Mouse (Mus musculus): ENCODE measurements around the gene Fanca. TPM values are rescaled to one million over a fixed set of nuclear protein-coding genes. Genes with fewer than 3 reads are reported as not detected.

Gene Fanca
- 10 to 100 TPM; 18.8 to 24.0 TPM for total RNA-seq (2021)
- long read RNA-seq, experiment 1, full-length matches to known transcripts = 2 of 4 reads
- long read RNA-seq, experiment 1, partial matches to known transcripts = 1 of 4 reads
- long read RNA-seq, experiment 1, other reads (novel, unspliced or antisense) = 1 of 4 reads
- long read RNA-seq, experiment 2, full-length matches to known transcripts = 1 of 8 reads
- long read RNA-seq, experiment 2, partial matches to known transcripts = 4 of 8 reads
- long read RNA-seq, experiment 2, other reads (novel, unspliced or antisense) = 3 of 8 reads

DNA sequence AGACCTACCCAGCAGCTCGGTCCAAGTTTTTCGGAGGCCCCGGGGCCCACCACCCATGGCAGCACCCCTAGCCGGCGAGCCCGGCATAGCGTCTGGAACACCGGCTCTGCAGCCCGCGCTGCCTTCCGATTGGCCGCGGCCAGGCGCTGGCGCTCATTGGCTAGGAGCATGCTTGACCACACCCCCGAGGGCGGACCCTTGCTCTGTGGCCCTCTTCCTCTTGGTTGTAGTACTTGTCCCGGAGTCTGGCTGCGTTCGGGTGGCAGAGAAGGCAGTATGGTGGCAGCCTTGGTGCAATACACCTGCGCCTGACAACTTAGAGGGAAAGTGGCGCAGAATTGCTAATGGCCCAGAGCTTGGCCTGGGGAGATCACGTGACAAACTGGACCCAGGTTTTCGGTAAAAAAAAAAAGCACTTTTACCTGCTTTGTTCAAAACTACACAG lies at the start of gene Fanca:
Gene Fanca, minus strand, starts transcription at position 110 of the 445 bp plus-strand sequence.
- peak; percentile 85 to 87 for DNase-seq (ENCODE audit: low spot score in 2 of 2)

DNA sequence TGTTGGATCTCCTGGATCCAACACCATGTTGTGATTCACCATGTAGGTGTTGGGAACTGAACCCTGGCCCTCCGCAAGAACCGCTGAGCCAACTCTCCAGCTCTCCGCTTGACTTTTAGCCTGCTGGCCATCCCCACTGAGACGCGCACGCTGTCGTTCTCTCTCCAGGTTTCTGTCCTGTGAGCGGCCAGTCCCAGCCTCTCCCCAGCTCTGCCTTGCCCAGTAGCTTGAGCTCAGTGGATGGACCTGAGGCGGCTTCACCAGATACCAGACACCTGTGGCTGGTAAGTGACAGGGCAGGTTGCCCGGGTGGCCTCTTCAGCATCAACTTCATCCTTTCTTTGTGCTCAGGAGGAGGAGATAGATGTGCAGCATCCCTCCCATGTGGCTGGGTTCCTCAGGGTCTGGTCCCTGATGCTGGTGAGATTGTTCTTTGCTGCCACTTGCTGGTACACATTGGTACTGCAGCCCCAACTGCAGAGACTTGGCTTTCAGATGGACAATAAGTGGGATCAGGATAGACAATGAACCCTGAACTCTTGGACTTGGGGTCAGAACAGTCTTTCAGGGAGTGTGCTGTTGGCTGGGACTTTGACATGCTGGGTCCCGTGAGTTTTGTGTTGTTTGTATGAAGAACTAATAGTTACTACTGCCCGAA lies 42.8 kb upstream of the Fanca start:
- peak; percentile 36 to 61 for DNase-seq (ENCODE audit: low spot score in 2 of 2)

DNA sequence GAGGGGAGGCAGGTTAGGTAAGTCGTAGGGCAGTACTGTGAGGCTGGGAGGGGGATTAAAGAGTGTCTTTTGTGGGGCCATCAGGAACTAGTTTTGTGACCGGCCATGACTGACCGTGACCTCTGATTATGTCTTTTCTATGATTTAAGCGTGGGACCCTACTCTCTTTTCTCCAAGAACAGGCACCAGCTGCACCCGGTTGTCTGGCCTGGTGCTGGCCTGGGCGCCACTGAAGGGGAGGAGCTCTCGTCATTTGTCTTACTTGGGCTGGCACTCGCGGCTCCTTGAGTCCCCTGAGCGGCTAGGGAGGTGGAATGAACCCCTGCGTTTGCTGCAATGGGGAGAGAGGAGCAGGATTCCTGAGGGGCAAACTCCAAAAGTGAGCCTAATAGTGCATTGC lies 34.8 kb upstream of the Fanca start:
- DNase-seq (ENCODE audit: low spot score in 2 of 2) = no peak

DNA sequence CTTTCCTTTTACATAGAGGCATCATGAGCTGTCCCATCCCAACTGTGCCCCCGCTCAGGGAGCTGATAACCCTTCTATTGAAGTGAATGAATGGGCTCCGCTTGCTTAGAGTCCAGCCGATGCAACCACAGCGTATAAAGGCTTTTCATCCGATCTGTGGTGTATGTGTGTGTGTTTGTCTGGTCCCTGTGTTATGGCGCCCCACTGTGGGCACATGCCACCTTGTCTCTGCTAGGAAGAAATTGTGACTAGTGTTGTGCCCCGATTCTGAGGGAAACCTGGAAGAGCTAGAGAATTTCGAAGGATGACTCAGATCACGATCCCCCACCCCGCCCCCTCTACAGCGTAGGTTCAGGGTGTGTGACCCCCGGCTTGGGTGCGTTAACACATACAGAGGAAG lies 34.4 kb upstream of the Fanca start:
- DNase-seq (ENCODE audit: low spot score in 2 of 2) = peak in 1 of 2 experiments; percentile 36

DNA sequence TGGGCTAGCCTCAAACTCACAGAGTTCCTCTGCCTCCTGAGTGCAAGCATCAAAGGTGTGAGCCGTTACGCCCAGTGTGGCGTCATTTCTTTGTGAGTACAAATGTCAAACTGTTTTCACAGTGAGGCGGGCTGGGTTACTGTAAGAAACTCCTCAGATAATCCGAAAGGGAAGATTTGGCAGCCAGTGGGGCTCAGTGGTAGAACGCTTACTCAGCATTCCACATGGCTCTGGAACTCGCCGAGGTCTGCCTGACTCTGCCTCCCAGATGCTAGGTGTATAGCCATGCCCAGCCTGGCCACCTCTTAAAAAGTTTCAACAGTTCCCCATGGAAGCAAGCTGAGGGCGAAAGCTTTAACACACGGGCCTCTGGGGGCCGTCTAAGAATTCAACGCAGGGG lies 33.7 kb upstream of the Fanca start:
- no peak for DNase-seq (ENCODE audit: low spot score in 2 of 2)

DNA sequence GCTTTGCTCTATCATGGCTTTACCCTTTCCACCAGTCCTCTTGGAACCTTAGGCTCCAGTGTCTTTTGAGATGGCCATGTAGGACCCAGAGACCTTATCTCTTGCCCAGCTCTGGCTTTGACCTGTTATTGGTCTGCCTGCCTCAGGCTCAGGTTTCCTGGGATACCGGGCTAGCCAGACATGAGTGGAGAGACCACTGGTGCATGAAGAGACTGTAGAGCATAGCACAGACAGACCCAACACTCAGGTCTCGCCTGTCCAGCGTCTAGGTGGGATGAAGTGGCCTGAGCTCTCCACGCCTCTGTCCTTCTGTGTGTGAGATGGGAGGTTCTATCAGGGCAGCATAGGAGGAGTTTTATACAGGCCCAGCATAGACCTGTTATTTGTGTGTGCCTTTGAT lies 30.7 kb upstream of the Fanca start:
- no peak for DNase-seq (ENCODE audit: low spot score in 2 of 2)

DNA sequence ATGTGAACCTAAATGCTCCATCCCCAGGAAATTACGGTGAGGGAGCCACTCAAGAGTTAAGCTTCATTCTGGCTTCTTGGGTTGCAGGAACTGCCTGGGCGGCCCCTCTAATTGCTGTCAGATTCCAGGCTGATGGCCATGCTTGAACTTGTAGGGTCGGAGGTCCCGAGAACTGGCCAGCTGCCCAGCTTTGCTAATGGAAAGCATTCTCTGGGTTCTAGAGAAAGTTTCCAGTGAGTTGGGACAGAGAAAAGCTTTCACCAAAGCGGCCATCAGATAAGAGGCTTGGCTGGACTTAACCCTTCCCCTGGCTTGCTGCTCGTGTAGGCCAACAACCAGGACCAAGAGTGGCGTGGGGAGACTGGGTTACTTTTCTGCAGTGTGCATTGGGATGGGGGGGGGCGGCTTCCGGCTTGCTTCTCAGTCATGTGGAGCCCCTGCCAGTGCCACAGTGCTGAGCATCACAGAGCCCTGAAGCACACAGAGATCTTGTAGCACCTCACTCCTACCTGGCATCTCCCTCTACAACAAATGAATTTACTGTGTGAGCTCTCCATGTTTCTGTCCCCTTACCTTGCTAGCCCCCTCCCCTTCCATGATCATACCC lies 30.0 kb upstream of the Fanca start:
- DNase-seq (ENCODE audit: low spot score in 2 of 2) = peak in 1 of 2 experiments; percentile 13

DNA sequence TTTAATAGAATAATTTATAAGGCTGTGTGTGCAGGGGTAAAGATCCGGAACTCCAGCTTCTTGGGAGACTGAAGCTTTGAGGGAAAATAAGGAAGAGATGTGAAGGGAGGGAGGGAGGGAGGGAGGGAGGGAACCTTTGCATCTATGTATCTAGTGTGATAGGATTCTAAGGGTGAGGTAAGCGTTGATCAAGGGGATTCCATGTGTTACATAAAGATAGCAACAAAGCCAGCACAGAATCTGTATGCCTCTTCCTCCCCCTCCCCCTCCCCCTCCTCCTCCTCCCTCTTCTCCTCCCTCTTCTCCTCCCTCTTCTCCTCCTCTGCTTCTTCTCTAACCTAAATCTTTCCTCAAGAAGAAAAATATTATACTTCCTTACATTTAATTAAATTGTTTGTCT lies 28.9 kb upstream of the Fanca start:
- DNase-seq (ENCODE audit: low spot score in 2 of 2) = no peak

DNA sequence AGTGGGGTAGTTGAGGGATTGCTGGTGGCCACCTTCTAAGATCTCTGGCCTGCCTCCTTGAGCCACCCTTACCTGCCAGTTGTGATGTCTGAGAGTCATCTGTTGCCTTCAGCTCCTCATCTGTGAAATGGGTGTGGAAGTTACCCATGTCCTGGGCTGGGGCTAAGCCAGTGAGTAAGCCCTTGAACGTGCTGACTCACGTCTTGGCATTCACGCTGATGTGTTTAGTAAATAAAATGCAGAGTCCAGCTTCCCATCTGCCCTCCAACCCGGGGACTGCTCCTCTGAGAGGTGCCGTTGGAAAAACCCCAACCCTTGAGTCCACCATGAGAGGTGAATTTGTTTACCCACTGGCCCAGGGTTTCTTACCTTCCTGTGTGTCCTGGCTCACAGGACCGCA lies 27.5 kb upstream of the Fanca start:
- DNase-seq (ENCODE audit: low spot score in 2 of 2) = no peak

DNA sequence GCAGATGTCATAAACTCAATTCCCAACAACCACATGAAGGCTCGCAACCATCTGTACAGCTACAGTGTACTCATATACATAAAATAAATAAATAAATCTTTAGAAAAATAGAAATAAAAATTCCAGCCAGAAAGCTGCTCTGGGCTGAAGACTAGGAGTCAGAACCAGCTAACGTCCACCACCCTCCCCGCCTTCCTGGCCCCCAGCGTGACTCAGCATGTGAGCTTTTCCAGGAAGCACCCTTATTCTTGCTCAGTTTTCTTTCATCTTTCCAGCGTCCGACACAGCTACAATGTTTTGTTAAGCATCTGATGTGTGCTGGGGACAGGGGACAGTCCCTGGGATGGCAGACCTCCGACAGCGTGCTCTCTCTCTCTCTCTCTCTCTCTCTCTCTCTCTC lies 26.8 kb upstream of the Fanca start:
- no peak for DNase-seq (ENCODE audit: low spot score in 2 of 2)

DNA sequence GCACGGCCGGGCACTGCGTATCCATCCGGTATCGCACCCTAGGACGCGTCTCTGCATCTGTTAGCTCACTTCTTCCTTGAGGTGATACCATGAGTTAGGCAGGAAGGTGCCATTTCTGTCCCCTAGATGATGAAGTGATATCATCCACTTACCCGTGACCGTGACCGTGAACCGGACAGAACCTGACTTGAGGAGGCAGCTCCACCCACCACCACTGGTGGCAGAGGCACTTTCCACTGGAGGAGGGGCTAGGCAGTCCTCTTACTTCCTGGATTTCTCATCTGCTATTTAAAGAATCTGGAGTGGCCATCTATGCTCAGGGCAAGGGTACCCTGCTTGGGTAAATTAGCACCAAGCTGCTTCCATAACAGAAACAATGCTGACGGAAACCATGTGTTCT lies 25.0 kb upstream of the Fanca start:
- no peak for DNase-seq (ENCODE audit: low spot score in 2 of 2)

DNA sequence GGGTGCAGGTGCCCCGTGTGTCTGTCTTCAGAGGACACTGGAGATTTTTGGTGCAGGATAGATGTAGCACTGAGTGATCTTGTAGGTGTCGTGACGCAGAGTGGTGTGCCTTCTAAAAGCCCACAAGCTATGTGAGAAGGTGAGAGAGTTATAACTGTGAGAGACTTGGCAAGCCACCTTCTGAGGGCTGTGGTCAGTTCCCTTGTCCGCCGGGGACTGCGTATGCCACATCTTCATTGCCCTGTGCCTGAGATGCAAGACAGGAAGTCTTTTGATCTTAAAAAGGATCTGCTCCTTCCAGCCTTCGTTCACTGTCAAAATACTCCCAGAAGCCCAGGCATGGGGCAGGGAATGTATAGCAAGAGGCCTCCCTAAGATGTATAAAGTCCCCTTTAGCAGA lies 24.5 kb upstream of the Fanca start:
- DNase-seq (ENCODE audit: low spot score in 2 of 2) = no peak

DNA sequence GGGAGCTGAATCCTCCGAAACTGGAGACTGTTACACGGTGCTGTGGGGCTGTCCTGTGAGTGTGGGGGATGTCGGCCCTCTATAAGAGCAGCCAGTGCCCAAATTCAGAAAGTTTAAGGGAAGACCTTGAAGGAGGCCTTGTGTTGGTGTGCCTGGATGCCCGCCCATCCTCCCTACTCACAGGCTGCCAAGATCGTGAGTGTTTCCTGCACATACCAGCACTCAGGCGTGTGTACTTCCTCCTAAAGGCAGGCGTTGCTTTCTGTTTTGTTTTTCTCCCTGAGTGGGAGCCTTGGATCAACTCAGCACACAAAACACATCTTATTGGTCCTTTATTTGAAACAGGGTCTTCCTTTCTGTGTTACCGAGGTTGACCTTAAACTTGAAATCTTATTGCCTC lies 23.9 kb upstream of the Fanca start:
- DNase-seq (ENCODE audit: low spot score in 2 of 2) = no peak

DNA sequence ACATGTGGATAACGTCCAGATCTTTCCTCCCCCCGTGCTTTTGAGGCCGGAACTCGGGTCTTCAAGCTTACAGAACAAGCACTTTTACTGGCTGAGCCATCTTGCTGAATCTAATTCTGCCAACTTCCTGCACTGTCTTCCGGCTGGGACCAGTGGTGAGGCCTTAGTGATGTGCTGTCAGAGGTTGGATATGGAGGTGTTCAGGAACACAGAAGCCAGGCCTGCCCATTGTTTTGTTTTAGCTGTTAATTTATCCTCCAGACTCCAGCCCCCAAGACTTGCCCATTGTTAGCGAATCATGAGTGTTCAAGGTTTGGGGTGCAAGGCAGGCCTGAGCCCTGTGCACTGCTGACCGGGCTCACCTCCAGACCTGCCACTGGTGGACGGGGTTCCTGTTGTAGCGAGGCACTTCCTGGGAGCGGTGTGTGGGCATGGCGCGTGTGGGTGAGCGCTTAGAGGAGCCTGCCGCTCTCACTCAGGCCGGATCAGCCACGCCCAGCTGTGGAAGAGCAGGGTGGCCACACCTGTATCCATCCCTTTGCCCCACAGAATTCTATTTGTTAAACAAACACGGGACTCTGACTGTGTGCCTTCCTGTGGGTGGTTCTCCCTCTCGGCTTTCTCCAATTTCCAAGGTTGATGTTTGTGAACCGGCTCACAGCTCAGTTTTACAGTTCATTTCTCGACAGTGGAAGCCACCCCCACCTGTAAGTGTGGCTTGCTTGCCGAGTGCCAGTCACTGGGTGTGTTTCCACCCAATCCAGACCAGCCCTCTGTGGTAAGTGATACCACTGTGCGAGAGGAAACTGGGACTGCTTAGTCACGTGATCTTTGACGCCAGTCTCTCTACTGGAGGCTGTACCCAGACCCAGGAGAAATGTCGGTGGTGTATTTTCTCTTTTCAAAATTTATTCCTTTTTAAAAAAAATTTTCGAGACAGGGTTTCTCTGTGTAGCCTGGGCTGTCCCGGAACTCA lies 23.0 kb upstream of the Fanca start:
- DNase-seq (ENCODE audit: low spot score in 2 of 2) = no peak

DNA sequence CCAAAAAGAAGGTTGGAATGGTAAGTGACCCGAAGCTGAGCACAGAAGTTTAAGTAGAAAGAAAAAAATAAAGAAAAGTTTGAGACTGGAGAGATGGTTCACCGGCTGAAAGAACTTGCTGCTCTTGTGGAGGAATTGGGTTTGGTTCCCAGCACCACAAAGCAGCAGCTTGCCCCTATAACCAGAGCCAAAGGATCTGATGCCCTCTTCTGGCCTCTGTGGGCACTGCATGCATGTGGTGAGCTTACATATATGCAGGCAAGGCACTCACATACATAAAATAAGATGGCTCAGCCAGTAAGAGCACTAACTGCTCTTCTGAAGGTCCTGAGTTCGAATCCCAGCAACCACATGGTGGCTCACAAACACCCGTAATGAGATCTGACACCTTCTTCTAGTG lies 21.7 kb upstream of the Fanca start:
- DNase-seq (ENCODE audit: low spot score in 2 of 2) = no peak

DNA sequence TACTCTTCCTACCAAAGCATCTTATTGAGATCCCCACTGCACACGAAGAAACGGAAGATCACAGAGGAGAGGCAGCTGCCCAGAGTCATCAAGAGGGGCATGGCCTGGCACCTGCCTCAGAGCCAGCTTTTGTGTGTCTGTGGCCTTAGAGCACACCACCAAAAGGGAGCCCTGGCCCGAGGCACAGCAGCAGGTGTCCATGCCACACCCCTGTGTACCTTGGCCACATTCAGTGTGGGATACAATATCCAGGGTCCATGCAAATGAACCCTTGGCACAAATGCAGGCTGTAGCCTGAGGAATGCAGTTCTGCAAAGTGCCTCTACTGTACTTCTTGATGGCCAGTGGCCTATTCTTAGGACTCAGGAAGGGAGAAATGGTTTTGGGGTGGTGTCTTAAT lies 19.1 kb upstream of the Fanca start:
- DNase-seq (ENCODE audit: low spot score in 2 of 2) = no peak

DNA sequence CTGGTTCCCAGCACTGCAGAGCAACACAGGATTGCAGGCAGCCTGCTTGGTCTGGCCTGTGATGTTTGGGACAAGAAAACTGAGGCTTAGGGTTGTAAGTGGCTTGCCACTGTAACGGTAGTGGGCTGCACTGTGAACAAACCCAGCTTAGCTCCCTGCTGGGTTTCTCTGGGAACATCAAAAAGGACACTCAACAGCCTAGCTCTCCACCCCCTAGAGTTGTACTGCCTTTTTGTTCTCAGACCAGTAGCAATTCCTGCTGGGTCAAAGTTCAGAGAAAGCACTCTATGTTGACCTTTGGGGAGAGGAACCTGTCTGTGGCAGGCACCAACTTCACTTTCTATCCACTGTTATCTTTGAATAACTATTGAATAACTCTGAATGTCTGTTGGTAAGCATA lies 16.1 kb upstream of the Fanca start:
- no peak for DNase-seq (ENCODE audit: low spot score in 2 of 2)

DNA sequence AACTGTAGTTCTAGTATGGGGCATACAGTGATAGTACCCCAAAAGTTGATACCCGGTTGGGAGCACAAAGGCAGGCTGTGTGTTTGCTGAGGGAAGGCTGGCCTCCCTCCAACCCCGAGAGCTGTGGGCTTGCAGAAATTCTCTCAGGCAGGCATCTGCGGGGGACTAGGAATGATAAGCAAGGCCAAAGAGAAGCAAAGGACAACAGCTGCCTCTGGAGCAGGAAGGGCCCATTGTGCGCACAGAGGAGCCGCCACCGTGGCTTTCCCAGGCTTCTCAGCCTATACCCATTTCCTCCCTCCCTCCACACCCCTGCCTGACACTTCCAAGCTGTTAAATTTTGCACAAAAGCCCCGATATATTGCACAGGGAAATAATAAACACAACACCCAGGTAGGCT lies 15.5 kb upstream of the Fanca start:
- DNase-seq (ENCODE audit: low spot score in 2 of 2) = no peak

DNA sequence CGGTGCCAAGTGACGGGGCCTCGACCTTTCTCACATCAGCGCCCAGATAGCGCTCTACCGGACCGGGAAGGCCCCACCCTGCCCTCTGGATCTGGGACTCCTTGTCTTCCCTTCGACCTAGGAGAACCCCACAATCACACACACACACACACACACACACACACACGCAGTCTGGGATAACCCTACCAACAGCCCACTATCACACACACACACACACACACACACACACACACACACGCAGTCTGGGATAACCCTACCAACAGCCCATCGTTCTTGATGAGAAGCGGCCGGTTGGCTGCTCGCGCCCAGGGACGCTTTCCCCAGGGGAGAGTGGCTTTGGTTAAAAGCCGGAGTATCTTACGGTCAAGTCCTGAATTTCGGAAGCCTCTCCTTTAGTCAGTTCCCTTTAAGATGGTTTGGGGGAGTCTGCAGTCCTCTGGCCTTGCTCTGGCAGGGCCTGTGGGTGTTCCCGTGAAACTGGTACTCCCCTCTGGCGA lies 14.8 kb upstream of the Fanca start:
- DNase-seq (ENCODE audit: low spot score in 2 of 2) = no peak

DNA sequence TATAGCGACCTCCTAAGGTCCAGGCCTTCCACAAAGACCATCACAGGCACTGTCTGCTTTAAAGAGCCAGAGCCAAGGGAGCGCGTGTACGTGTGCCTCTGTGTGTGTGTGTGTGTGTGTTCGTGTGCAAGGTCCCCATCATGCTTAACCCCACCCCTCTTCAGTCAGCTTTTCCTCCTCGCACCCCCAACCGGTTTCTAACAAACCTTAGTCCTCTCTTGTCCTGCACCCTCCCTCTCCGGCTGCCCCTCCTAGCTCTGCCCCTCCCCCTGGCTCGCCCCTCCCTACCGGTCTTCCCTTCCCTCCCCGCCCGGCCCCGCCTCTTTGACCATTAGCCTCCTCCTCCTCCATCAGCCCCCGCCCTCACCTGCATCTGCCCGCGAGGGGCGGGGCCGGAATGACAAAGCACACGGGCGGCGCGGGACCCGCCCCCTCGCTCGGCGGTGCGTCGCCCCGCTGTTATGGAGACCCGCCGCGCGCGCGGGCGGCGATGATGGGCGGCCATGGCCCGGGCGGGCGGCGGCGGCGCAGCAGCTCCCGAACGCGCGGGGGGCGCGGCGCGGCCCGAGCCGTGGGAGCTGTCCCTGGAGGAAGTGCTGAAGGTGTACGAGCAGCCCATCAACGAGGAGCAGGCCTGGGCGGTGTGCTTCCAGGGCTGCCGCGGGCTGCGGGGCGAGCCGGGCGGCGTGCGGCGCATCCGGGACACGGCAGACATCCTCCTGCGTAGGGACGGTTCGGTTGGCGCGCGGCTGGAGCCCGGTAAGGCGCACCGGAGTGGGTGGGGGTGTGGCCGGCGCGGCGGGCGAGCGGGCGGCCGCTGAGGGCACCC lies 14.1 kb upstream of the Fanca start, which contains the start of gene Spire2:
Gene Spire2, plus strand, starts transcription at position 452 of the 829 bp plus-strand sequence.
- peak; percentile 42 to 59 for DNase-seq (ENCODE audit: low spot score in 2 of 2)

All from adrenal gland, postnatal 4 days (tissue).